Mouse (Mus musculus): ENCODE results near the gene Raf1. TPM values are rescaled to one million over a fixed set of nuclear protein-coding genes. Genes with fewer than 3 reads are reported as not detected.

Gene Raf1
- 100 to 1,000 TPM; 100 to 102 TPM for polyA plus RNA-seq (2017; shearing (Covaris generic))

GRCm38 (mm10) chr6:115676452-115677128, at the start of gene Raf1:
Raf1 (minus strand) TSS chr6:115676635.

GRCm38 (mm10) chr6:115601715-115602523, 74.5 kb downstream of the Raf1 start, which contains the start of gene Mkrn2:
Mkrn2 (plus strand) TSS chr6:115601902.

GRCm38 (mm10) chr6:115592458-115592857, 84.0 kb downstream of the Raf1 start, which contains the start of gene Mkrn2os:
Mkrn2os (minus strand) TSS chr6:115592576.

Other genes starting within 250 kb of the Raf1 start
- gene Tsen2, start 132.0 kb downstream of the Raf1 start, polyA plus RNA-seq (2017; shearing (Covaris generic)): 10 to 100 TPM in 1 of 2 experiments, 1 to 10 TPM in 1; 5.8 to 14.1 TPM
- under 1 TPM; 0.09 to 0.33 TPM for gene Mkrn2os, start 84.1 kb downstream of the Raf1 start, polyA plus RNA-seq (2017; shearing (Covaris generic))
- 10 to 100 TPM; 29.1 to 37.1 TPM for gene Mkrn2, start 74.7 kb downstream of the Raf1 start, polyA plus RNA-seq (2017; shearing (Covaris generic))
- gene Tmem40, start 85.8 kb upstream of the Raf1 start, polyA plus RNA-seq (2017; shearing (Covaris generic)): not detected
- 1 to 10 TPM; 5.5 to 5.9 TPM for gene Cand2, start 97.9 kb upstream of the Raf1 start, polyA plus RNA-seq (2017; shearing (Covaris generic))
- 1,000 to 10,000 TPM; 2,529 to 4,590 TPM for gene Rpl32, start 132.1 kb upstream of the Raf1 start, polyA plus RNA-seq (2017; shearing (Covaris generic))
- 1 to 10 TPM in 1 of 2 experiments, under 1 TPM in 1; 0.09 to 1.3 TPM for gene Efcab12, start 161.8 kb upstream of the Raf1 start, polyA plus RNA-seq (2017; shearing (Covaris generic))
- gene Mbd4, start 176.7 kb upstream of the Raf1 start, polyA plus RNA-seq (2017; shearing (Covaris generic)): 10 to 100 TPM in 1 of 2 experiments, 1 to 10 TPM in 1; 7.4 to 10.8 TPM
- 1 to 10 TPM; 2.0 to 2.2 TPM for gene Ift122, start 176.8 kb upstream of the Raf1 start, polyA plus RNA-seq (2017; shearing (Covaris generic))

Measured in activated CD4-positive, CD25-positive, alpha-beta regulatory T cell (primary cell).